Mouse (Mus musculus) heart, postnatal 25 days (tissue): ENCODE measurements around the gene Mipol1. TPM values are rescaled to one million over a fixed set of nuclear protein-coding genes. Genes with fewer than 3 reads are reported as not detected.
"Not testable (repeated sequence)": the region's sequence is repeated elsewhere in the genome, so short reads cannot be mapped to it uniquely, and the experiment has no call there.

ENCODE experiments used
- DNase-seq: peaks from one replicate; pipeline ENCODE4 v3.0.0; 2022; ENCODE audit warnings: low spot score
- intact Hi-C: fragments of 180-260 bp; cut with DNase I; formaldehyde crosslinking; loops from one replicate; pipeline ENCODE4 v1.15.1; 2025
- total RNA-seq, 2 experiments: library from RNA; stranded (reverse); gene quantifications; 2 replicates each; pipeline ENCODE4 v1.2.3; 2021

The Mipol1 gene
- 1 to 10 TPM; 4.0 to 4.4 TPM for total RNA-seq

DNA sequence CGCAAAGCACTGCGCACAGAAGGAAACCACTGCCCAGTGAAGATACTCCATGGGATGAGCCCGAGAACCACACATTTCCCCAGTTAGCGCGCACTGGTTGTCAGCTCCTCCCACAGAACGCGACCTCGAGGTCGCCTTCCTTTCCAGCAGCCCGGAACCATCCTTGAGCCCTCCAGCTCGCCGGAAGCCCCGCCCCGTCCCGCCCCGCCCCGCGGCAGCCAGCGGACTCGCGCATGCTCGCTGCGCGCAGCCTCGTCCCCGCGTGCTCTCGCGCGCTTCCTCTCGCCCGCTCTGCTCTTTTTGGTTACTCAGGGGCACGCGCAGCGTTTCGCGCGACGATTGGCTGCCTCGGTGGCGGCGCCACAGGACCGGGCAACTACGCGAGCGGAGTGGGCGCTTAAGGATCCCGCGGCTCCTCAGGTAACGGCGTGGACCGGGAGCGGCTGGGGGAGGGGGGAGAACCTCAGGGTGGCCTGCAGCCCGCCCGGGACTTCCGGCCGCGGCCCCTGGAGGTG is at the start of gene Mipol1, which contains the start of gene Prps1l3:
Gene Mipol1, plus strand, starts transcription at position 236 of the 515 bp plus-strand sequence.
Gene Prps1l3, plus strand, starts transcription at position 221 of the 515 bp plus-strand sequence.
- DNase-seq = peak; percentile 80
- intact Hi-C loops = loop anchor here (10.0 kb wide), 1 partner anchor 1985 kb away; the partner anchor contains the start of gene Fbxo33

- DNase-seq = no peak
- intact Hi-C loops = loop anchor here (5.0 to 10.0 kb wide), 3 partner anchors 200 to 1127 kb away; no protein-coding TSS in a partner anchor
These were observed 45.7 kb upstream of the Mipol1 start for GRCm38 (mm10) chr12:57184401-57185147.

GRCm38 (mm10) chr12:57185475-57185874 is 44.8 kb upstream of the Mipol1 start:
- DNase-seq = no peak
- intact Hi-C loops = loop anchor here (5.0 to 10.0 kb wide), 3 partner anchors 201 to 1128 kb away; no protein-coding TSS in a partner anchor

DNA sequence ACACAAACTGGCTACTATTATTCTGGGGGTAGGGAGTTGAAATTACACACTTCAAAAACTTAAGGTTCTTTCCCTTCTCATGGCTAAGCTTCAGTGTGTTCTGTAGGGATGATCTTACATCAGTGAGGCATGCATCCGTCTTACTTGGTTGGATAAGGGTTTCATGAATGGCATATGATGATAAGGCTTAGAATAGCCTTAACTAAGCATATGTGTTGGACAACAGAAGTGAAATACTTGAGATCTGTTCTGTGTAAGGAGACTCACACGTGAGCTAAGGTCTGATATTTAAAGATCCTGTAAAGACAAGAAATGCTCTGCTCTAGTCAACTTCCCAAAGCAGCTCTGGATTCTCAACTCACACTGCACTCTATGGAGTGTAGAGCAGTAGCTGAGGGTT is 44.1 kb upstream of the Mipol1 start:
- DNase-seq = no peak
- intact Hi-C loops = loop anchor here (5.0 to 10.0 kb wide), 3 partner anchors 201 to 1129 kb away; no protein-coding TSS in a partner anchor

- DNase-seq = no peak
- intact Hi-C loops = loop anchor here (5.0 to 10.0 kb wide), 3 partner anchors 202 to 1130 kb away; no protein-coding TSS in a partner anchor
These were observed 43.2 kb upstream of the Mipol1 start for GRCm38 (mm10) chr12:57187032-57187431.

GRCm38 (mm10) chr12:57194609-57195008 is 35.6 kb upstream of the Mipol1 start:
- no peak for DNase-seq
- intact Hi-C loops = no loop called here

GRCm38 (mm10) chr12:57196286-57196607 is 34.0 kb upstream of the Mipol1 start:
- no peak for DNase-seq
- intact Hi-C loops = no loop called here

GRCm38 (mm10) chr12:57196608-57197362 is 33.4 kb upstream of the Mipol1 start:
- DNase-seq = no peak
- intact Hi-C loops = no loop called here

GRCm38 (mm10) chr12:57197363-57198026 is 32.7 kb upstream of the Mipol1 start, which contains the start of gene Slc25a21:
Gene Slc25a21 (minus strand): TSS chr12:57197472.
- no peak for DNase-seq
- intact Hi-C loops = no loop called here

DNA sequence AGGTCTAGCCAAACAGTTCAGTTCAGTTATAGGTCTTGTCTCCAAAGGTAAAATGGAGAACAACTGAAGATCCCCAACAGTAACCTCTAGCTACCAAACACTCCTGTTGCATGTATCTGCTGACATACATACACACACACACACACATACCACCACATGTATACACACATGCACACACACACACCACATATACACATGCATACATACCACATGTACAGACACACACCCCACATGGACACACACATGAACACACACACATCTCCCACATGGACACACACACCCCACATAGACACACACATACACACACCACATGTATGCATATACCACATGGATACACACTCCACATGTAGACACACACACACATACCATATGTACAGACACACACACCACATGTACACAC is 32.0 kb upstream of the Mipol1 start:
- intact Hi-C loops = no loop called here
- DNase-seq = no peak

DNA sequence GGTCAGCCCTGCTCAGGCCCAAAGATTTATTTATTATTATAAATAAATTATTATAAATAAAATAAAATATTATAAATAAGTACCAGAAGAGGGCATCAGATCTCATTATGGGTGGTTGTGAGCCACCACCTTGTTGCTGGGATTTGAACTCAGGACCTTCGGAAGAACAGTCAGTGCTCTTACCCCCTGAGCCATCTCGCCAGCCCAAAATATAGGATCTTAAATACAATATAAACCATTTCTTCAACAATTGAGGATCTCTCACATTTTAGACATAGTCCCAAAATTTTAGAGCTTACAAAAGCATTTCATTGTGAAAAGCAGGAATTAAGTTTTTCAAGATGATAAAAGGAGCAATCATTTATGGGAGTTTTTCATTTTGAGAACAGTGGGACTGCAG is 30.8 kb upstream of the Mipol1 start:
- intact Hi-C loops = no loop called here
- DNase-seq = no peak

DNA sequence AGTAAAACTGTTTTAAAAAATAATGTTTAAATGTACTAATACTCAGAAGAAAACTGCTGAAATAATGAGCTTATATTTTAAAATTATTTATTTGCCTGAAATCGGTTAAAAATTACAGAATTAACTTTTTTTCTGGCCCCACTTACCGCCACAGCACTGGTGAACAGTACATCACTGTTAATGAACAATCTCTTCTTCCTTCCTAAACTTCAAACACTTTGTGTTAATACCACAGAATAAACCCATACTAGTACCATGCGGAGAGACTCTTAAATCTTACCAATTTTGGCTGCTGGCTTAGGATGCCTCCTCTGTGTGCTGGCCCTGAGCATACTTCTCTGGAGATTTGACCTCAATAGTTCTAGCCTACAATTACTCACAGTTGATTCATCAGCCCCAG is 28.3 kb upstream of the Mipol1 start:
- intact Hi-C loops = no loop called here
- DNase-seq = no peak

DNA sequence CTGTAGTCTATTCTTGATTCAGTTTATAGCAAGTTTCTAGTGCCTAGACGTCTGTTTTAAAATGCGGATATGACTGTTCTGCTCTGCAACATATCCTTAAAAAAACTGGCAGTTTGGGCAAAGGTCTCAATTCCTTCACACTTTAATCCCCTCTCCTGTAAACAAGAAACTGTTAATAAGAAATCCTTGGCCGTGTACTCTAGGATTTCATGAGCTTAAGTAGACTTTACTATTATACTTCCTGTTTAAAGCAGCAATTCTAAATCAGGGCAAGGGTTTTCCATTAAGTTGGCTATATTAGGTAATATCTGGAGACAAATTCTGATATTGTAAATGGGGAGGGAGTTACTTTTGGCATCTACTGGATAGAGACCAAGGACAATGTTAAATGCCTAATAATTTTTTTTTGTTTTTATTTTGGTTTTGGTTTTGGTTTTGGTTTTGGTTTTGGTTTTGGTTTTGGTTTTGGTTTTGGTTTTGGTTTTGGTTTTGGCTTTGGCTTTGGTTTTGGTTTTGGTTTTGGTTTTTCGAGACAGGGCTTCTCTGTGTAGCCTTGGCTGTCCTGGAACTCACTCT is 25.9 kb upstream of the Mipol1 start:
- no peak for DNase-seq
- intact Hi-C loops = no loop called here

DNA sequence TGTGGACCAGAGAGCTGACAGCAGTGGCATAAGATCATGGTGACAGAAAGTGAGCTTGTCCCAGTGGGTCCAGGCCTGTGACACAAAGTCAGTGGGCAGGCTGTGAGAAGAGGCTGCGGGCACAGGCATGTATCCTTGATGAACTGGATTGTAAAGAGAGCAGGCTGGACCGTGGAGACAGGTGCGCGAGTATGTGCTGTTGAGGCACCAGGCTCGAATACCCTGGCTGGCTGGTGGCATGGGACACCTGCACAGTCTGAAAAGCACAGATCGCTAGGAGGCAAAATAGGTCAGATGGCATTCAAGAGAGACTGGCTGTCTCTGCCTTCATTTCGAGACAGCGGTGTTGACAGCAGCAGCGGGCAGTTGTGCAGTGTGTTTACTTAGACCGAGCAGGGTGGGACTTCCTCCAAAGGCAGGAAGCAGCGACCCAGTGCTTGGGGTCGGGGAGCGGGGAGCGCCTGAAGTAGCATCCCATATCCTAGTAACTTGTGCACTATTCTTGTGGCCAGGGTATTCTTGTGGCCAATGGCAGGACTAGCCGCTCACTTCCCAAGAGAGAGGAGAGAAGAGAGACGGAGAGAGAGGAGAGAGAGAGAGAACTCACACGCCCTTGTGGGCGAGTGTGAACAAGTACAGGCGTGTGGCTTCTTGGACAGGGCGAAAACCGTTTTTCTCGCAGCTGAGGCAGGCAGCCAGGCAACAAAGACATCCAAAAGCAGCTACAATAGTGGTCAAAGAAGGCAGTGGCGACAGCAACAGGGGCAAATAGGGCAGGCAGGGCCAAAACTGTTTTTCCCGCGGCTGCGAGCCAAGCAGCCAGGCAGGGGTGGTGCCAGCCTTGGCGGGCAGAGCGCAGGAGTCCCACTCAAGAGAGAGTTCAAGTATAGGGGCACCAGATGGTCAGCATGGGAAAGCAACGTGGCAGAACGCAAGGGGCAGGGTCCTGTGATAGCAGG is 18.6 kb upstream of the Mipol1 start:
- DNase-seq = peak; percentile 12
- intact Hi-C loops = no loop called here

DNA sequence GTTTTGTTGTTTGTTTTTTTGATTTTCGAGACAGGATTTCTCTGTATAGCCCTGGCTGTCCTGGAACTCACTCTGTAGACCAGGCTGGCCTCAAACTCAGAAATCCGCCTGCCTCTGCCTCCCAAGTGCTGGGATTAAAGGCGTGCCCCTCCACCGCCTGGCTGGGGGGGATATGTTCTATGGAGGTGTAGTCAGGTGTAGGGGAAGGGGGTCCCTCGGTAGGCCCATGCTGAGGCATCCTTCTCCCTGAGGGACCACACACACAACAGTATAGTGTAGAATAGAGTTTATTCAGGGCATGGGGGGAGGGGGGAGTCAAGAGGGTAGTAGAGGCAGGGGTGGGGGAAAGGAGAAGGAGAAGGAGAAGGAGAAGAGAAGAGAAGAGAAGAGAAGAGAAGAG is 17.8 kb upstream of the Mipol1 start:
- intact Hi-C loops, DNase-seq: not testable (repeated sequence)

DNA sequence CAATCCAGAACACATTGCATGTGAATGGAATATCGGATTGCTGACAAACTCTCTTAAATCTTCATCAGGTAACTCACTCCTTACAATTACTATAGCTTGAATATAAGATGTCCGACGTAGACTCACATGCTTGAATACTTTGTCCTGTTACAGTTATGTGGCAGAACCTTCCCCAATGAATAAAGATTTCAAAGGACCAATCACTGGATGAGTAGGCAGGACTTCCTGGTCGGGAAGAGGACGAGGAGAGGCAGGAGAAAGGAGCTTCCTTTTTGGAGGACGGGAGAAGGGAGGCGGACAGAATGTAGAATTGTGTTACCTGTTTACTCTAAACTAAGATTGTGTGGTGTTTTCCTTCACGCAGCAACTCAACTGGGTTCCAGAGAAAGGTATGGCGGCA is 3.8 kb upstream of the Mipol1 start:
- DNase-seq = no peak
- intact Hi-C loops = no loop called here

DNA sequence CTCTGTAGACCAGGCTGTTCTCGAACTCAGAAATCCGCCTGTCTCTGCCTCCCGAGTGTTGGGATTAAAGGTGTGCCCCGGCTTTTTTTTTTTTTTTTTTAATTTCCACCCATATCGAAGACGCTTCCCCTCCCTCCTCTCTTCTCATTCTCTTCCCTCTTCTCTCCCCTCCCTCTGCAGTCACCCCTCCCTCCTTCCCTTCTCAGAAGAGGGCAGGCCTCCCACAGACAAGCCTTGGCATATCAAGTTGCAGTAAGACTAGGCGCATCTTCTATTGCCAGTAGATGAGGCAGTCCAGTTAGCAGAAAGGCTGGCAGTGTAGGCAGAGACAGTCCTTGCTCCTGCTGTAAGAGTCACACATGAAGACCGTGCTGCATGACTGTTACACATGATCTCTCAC is 2.5 kb upstream of the Mipol1 start:
- no peak for DNase-seq
- intact Hi-C loops = no loop called here

GRCm38 (mm10) chr12:57229703-57230102 is 524 bp upstream of the Mipol1 start:
- intact Hi-C loops = loop anchor here (10.0 kb wide), 1 partner anchor 1985 kb away; the partner anchor contains the start of gene Fbxo33
- no peak for DNase-seq
